In the genomic region with DNA sequence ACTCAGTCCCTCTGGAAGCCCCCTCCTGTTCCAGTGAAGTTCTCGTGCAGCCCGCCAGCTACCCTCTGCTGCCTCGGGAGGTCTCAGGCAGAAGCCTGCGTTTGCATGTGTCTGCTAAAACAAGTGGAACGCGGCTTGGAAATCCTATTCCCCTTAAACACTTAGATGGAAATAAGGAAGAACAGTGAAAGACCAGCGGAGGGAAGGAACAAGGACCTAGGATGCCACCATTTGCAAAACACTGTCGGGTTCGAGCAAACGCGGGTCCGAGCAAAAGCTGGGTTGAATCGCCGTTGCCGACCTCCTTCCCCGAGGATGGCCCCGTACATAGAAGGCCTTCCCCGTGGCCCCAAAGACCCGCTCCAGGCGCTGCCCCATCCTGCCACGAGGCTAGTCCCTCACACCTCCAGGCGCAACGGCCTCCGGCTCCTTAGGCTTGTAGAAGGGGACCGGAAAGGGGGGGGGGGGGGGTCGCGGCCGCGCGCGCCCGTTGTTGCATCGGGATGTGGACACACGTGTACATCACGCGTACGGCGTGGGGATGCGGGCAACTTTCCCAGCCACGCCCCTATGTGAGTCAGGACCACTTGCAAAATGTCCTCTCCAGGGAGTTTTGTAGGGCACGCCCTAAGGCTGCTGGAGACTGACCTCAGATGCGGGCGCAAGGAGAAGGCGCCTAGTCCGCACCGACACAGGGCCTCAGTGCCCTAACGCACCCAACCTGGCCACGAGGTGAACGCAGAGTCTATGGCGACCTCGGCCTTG, we compare ENCODE assay signal across 8 mouse cellular contexts. TPM values are rescaled to one million over a fixed set of nuclear protein-coding genes. Genes with fewer than 3 reads are reported as not detected.
DNase-seq lines count a peak whose midpoint lies in the region; ATAC-seq and TF ChIP-seq lines count a peak whose summit lies in the region.

No protein-coding gene starts in this region.

- WGBS in limb, embryonic 14.5 days: under 1% methylated on average over 43 of the region's 51 CpGs
- WGBS in midbrain, postnatal 0 days: under 1% methylated on average over 39 of the region's 51 CpGs

- intact Hi-C loops in gastrocnemius, postnatal 36 days (cut with DNase I): no loop called here

- no peak overlapping the region for H3K9ac ChIP-seq in limb, embryonic 14.5 days (ENCODE audit: low read depth, low read length, severe bottlenecking)
- H3K9ac ChIP-seq in midbrain, postnatal 0 days (replicated peaks; ENCODE audit: low read length, poor library complexity, severe bottlenecking): no peak overlapping the region

- H3K27me3 ChIP-seq in limb, embryonic 14.5 days (ENCODE audit: control insufficient read depth, insufficient read depth, low read length): peaks cover 74% of the 10 kb centered on the region
- H3K27me3 ChIP-seq in midbrain, postnatal 0 days (ENCODE audit: insufficient read depth, low read length): peaks cover 83% of the 10 kb centered on the region

- DNase-seq in gastrocnemius, adult 18-20 months (ENCODE audit: low spot score): peak; percentile 30
- no peak for DNase-seq in gastrocnemius, postnatal 36 days
- DNase-seq in brain, embryonic 14.5 days (ENCODE audit: low read depth): peak; percentile 59
- peak; percentile 12 to 40 for DNase-seq in heart, adult 9 months (ENCODE audit: low spot score in 2 of 2)
- DNase-seq in limb, embryonic 14.5 days (ENCODE audit: low spot score): peak; percentile 2
- no peak for DNase-seq in midbrain, postnatal 0 days (ENCODE audit: low spot score)
- no peak for DNase-seq in layer of hippocampus, postnatal 36 days
- no peak for DNase-seq in spleen, postnatal 4 days (ENCODE audit: low spot score in 2 of 2)

- H3K36me3 ChIP-seq in limb, embryonic 14.5 days (ENCODE audit: control insufficient read depth, insufficient read depth, low read length): no peaks in the 10 kb centered on the region
- H3K36me3 ChIP-seq in midbrain, postnatal 0 days (ENCODE audit: insufficient read depth, low read length): no peaks in the 10 kb centered on the region

- no peak for TF ChIP-seq CTCF in brain, embryonic 14.5 days (IDR thresholded peaks at IDR 0.05; ENCODE audit: borderline replicate concordance, extremely low read depth, insufficient read depth, insufficient read length)
- TF ChIP-seq CTCF in midbrain, postnatal 0 days (IDR thresholded peaks at IDR 0.05): no peak

- peak; percentile 23; the same call in 1 of the 2 replicates for ATAC-seq in limb, embryonic 14.5 days (ENCODE audit: low FRiP score, low read depth)
- peak; percentile 49; the same call in 1 of the 2 replicates for ATAC-seq in midbrain, postnatal 0 days (ENCODE audit: low FRiP score)

- H3K4me3 ChIP-seq in limb, embryonic 14.5 days (replicated peaks; ENCODE audit: low read length): peak overlapping the region; percentile 42
- H3K4me3 ChIP-seq in midbrain, postnatal 0 days (ENCODE audit: low read depth, low read length): peak overlapping the region; percentile 28

- no peaks in the 10 kb centered on the region for H3K9me3 ChIP-seq in limb, embryonic 14.5 days (ENCODE audit: control insufficient read depth, low read length)
- no peaks in the 10 kb centered on the region for H3K9me3 ChIP-seq in midbrain, postnatal 0 days (ENCODE audit: low read length)

- peaks cover 14% of the 10 kb centered on the region for H3K4me1 ChIP-seq in limb, embryonic 14.5 days (ENCODE audit: control insufficient read depth, insufficient read depth, low read length)
- peaks cover 7% of the 10 kb centered on the region; the same call in 1 of the 2 replicates for H3K4me1 ChIP-seq in midbrain, postnatal 0 days (ENCODE audit: insufficient read depth, low read length)

- no peak overlapping the region for H3K27ac ChIP-seq in limb, embryonic 14.5 days (replicated peaks; ENCODE audit: low read depth, low read length)
- no peak overlapping the region for H3K27ac ChIP-seq in midbrain, postnatal 0 days (ENCODE audit: low read depth, low read length)

- no peak for TF ChIP-seq POLR2A in brain, embryonic 14.5 days (IDR thresholded peaks at IDR 0.05; ENCODE audit: borderline replicate concordance, extremely low read depth, insufficient read depth, insufficient read length, poor library complexity, severe bottlenecking)
- no peak for TF ChIP-seq POLR2A in limb, embryonic 14.5 days (IDR thresholded peaks at IDR 0.05; ENCODE audit: borderline replicate concordance, extremely low read depth, insufficient read depth, insufficient read length)

- H3K4me2 ChIP-seq in limb, embryonic 14.5 days (replicated peaks; ENCODE audit: low read depth, low read length, severe bottlenecking): peak overlapping the region; percentile 75
- peak overlapping the region; percentile 49 for H3K4me2 ChIP-seq in midbrain, postnatal 0 days (ENCODE audit: low read depth, low read length, poor library complexity, severe bottlenecking)

RNA-seq across cellular contexts. Expression of gene Nr4a2, which starts 21.5 kb away (rescaled TPM):
- total RNA-seq in gastrocnemius, adult 18-20 months (2021): 1 to 10 TPM; 2.0 to 3.3 TPM
- 1 to 10 TPM; 1.1 to 1.5 TPM for total RNA-seq in gastrocnemius, postnatal 36 days (2021)
- polyA plus RNA-seq in brain, embryonic 14.5 days (2012; rRNA removed): 8.7 and 19.7 TPM in 2 replicates
- polyA plus RNA-seq in limb, embryonic 14.5 days (2012; rRNA removed): 6.4 and 8.7 TPM in 2 replicates
- 5.5 and 5.8 TPM in 2 replicates for polyA plus RNA-seq in limb, embryonic 14.5 days (2014; fragmentation: Nextera tagmentation; extraction: Ambion mirVana)
- total RNA-seq in midbrain, postnatal 0 days (2014; rRNA removed): 12.6 and 14.6 TPM in 2 replicates
- 15.4 and 19.4 TPM in 2 replicates for polyA plus RNA-seq in midbrain, postnatal 0 days (2015; fragmentation: Nextera tagmentation; extraction: Ambion mirVana)
- 10 to 100 TPM; 58.3 to 65.2 TPM for total RNA-seq in layer of hippocampus, postnatal 36 days (2021)

Comparison
In these comparisons a context has a peak if more than half of its experiments do, and no peak if none do; other contexts are left out.
1. DNase-seq: peak in gastrocnemius, adult 18-20 months (single experiment), brain, embryonic 14.5 days (single experiment), heart, adult 9 months (2 of 2) and limb, embryonic 14.5 days (single experiment); none in gastrocnemius, postnatal 36 days (0 of 2), midbrain, postnatal 0 days (single experiment), layer of hippocampus, postnatal 36 days (0 of 2) and spleen, postnatal 4 days (0 of 2).